Mouse (Mus musculus): ENCODE measurements around the gene Ngef. TPM values are rescaled to one million over a fixed set of nuclear protein-coding genes. Genes with fewer than 3 reads are reported as not detected.
A peak's percentile ranks its signal among the peaks of the same experiment; 100 is the strongest.
"Not testable (repeated sequence)": the region's sequence is repeated elsewhere in the genome, so short reads cannot be mapped to it uniquely, and the experiment has no call there.

The Ngef gene
- polyA plus RNA-seq, 1 experiment from 2014 or later = 7.4 TPM

DNA sequence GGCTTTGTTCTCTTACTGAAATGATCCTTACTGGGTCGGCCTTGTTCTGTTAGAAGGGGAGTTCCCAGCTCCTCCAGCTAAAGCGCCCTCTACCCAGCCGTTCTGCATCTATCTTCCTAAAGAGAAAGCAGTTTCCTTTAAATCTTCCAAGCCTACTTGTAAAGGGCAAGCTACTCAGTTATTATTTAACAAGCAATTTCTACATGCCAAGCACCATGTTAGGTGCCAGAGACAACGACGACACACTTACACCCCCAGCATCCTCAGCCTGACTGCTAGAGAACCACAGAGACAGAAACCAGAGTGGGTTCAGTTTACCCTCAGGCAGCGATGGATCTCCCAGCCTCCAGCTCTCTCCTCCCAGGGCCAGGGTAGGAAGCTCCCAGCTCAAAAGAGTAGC is 65.8 kb downstream of the Ngef start:
- Histone ChIP-seq H3K36me3 (no peaks in the 10 kb centered on the region), H3K4me3 (no peak overlapping the region), H3K9me3 (replicated peaks) (no peaks in the 10 kb centered on the region), H3K27ac (replicated peaks) (no peak overlapping the region), H3K27me3 (ENCODE audit: low read depth, poor library complexity, severe bottlenecking) (peaks cover 56% of the 10 kb centered on the region), H3K4me1 (peaks cover 34% of the 10 kb centered on the region)
- DNase-seq (ENCODE audit: low spot score) = no peak
- WGBS = 66% methylated on average over 6 of the region's 6 CpGs

- no peaks in the 10 kb centered on the region for H3K9me3 ChIP-seq (replicated peaks)
- no peak overlapping the region for H3K27ac ChIP-seq (replicated peaks)
- H3K27me3 ChIP-seq (ENCODE audit: low read depth, poor library complexity, severe bottlenecking) = peaks cover 37% of the 10 kb centered on the region
- H3K4me1 ChIP-seq = peaks cover 29% of the 10 kb centered on the region
- DNase-seq (ENCODE audit: low spot score) = no peak
- H3K4me3 ChIP-seq = no peak overlapping the region
- H3K36me3 ChIP-seq = no peaks in the 10 kb centered on the region
- WGBS = 93% methylated on average over 4 of the region's 4 CpGs
Observed at GRCm38 (mm10) chr1:87505524-87505923, 68.1 kb downstream of the Ngef start.

DNA sequence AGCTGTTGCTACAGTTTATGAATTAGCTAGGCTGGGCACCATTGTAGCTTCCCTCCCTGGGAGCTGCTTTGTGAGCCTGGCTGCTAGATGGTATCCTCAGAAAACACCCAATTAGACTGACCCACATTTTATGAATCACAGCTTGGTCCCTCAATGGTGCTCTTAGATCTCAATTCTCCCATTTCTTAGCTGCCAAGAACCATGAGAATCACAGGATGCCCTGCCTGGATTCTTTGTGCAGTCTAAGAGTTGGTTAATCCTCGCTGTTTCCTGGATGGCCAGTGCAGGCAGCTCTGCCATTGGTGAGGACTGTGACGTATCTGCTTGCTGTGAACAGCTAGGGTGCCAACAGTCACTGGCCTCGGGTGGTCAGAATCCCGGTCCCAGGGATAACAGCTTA is 80.1 kb downstream of the Ngef start:
- peaks cover 4% of the 10 kb centered on the region; the same call in 1 of the 2 replicates for H3K4me1 ChIP-seq

DNA sequence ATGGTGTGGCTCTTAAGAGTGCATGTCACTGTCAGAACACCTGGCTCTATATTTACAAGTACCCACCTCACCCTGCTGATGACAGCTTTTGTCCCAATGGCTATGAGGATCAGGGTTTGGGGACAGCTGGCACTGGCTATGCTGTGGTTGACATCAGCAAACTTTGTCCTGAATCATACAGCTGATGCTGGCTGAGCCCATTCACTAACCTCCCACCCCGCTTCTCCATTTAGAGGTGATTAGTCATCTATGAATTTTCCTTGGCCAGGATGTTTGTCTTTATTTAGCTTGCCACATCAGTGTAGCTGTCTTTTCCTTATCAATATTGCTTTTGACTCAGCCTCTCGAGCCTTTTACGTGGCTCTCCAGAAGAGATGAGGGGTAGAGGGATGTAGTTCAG is 81.4 kb downstream of the Ngef start:
- H3K4me1 ChIP-seq = peaks cover 4% of the 10 kb centered on the region; the same call in 1 of the 2 replicates
- no peak overlapping the region for H3K27ac ChIP-seq (replicated peaks)
- 90% methylated on average over 3 of the region's 3 CpGs for WGBS
- H3K36me3 ChIP-seq = no peaks in the 10 kb centered on the region
- H3K27me3 ChIP-seq (ENCODE audit: low read depth, poor library complexity, severe bottlenecking) = no peaks in the 10 kb centered on the region
- no peak overlapping the region for H3K4me3 ChIP-seq
- no peaks in the 10 kb centered on the region for H3K9me3 ChIP-seq (replicated peaks)
- DNase-seq (ENCODE audit: low spot score) = no peak

More for the DNA sequence above, 80.1 kb downstream of the Ngef start:
- no peak for DNase-seq (ENCODE audit: low spot score)
- Histone ChIP-seq H3K27me3 (ENCODE audit: low read depth, poor library complexity, severe bottlenecking) (no peaks in the 10 kb centered on the region), H3K9me3 (replicated peaks) (no peaks in the 10 kb centered on the region), H3K4me3 (no peak overlapping the region), H3K36me3 (no peaks in the 10 kb centered on the region), H3K27ac (replicated peaks) (no peak overlapping the region)
- 79% methylated on average over 4 of the region's 4 CpGs for WGBS

DNA sequence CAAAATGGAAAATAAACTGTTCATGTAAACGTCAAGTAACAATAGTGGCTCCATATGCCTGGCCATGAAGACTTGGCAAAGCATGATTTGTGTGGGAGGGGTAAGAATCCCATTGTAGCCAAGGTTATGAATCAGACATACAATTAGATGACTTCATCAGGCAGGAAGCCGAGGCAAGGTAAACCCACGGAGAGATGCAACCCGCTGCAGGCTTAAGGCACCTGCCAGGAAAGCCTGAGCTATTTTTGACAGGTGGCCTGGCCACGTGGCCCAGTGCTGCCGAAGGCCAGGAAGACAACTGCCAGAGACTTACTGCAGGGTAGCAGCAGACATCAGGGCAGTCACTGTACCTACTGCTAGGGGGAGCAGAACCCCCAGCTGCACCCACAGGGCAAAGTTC is 87.3 kb downstream of the Ngef start:
- 87% methylated on average over 6 of the region's 6 CpGs for WGBS

DNA sequence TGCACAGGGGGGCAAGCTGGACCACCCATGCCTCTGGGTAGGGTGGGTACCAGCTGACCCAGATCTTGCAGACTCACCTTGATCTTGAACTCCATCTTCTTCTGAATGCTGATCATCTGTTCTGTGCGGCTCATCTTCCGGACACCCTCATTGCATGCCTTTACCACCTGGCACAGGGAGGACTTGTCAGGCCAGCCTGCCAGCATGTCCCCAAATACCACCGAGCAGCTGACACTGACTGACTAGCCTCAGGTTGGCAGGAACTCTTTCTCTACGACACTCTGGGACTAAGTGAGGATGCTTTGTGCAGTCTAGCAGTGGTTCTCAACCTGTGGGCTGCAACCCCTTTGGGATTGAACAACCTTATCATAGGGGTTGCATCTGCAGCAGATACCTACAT is 91.1 kb downstream of the Ngef start:
- no peaks in the 10 kb centered on the region for H3K9me3 ChIP-seq (replicated peaks)
- no peak overlapping the region for H3K27ac ChIP-seq (replicated peaks)
- H3K36me3 ChIP-seq = no peaks in the 10 kb centered on the region
- H3K4me1 ChIP-seq = 0 out of 2 replicates have a peak, but pooled peaks cover 3% of the 10 kb centered on the region
- no peak for DNase-seq (ENCODE audit: low spot score)
- peaks cover 2% of the 10 kb centered on the region; the same call in 1 of the 2 replicates for H3K27me3 ChIP-seq (ENCODE audit: low read depth, poor library complexity, severe bottlenecking)
- 89% methylated on average over 4 of the region's 4 CpGs for WGBS
- H3K4me3 ChIP-seq = no peak overlapping the region

More for the DNA sequence above, 87.3 kb downstream of the Ngef start:
- no peak for DNase-seq (ENCODE audit: low spot score)
- H3K27ac ChIP-seq (replicated peaks) = no peak overlapping the region
- H3K9me3 ChIP-seq (replicated peaks) = no peaks in the 10 kb centered on the region
- no peaks in the 10 kb centered on the region for H3K4me1 ChIP-seq
- H3K36me3 ChIP-seq = no peaks in the 10 kb centered on the region
- no peaks in the 10 kb centered on the region for H3K27me3 ChIP-seq (ENCODE audit: low read depth, poor library complexity, severe bottlenecking)
- H3K4me3 ChIP-seq = no peak overlapping the region

GRCm38 (mm10) chr1:87475076-87475895 is 98.4 kb downstream of the Ngef start:
- Histone ChIP-seq H3K36me3 (no peaks in the 10 kb centered on the region), H3K27me3 (ENCODE audit: low read depth, poor library complexity, severe bottlenecking) (peaks cover 41% of the 10 kb centered on the region), H3K4me1 (peaks cover 14% of the 10 kb centered on the region), H3K27ac (replicated peaks) (peak overlapping the region; percentile 81), H3K9me3 (replicated peaks) (no peaks in the 10 kb centered on the region), H3K4me3 (peak overlapping the region; percentile 59)
- 4% methylated on average over 38 of the region's 42 CpGs for WGBS
- DNase-seq (ENCODE audit: low spot score) = peak; percentile 39

GRCm38 (mm10) chr1:87472576-87472975 is 101.1 kb downstream of the Ngef start:
- H3K9me3 ChIP-seq (replicated peaks) = no peaks in the 10 kb centered on the region
- WGBS = 88% methylated on average over 7 of the region's 7 CpGs

GRCm38 (mm10) chr1:87471914-87472313 is 101.8 kb downstream of the Ngef start:
- Histone ChIP-seq H3K9me3 (replicated peaks) (no peaks in the 10 kb centered on the region), H3K27ac (replicated peaks) (no peak overlapping the region), H3K27me3 (ENCODE audit: low read depth, poor library complexity, severe bottlenecking) (peaks cover 32% of the 10 kb centered on the region), H3K4me3 (no peak overlapping the region), H3K4me1 (peaks cover 11% of the 10 kb centered on the region), H3K36me3 (no peaks in the 10 kb centered on the region)
- WGBS = 90% methylated on average over 7 of the region's 7 CpGs
- DNase-seq (ENCODE audit: low spot score) = no peak

More at GRCm38 (mm10) chr1:87472576-87472975, 101.1 kb downstream of the Ngef start:
- no peak for DNase-seq (ENCODE audit: low spot score)
- H3K27ac ChIP-seq (replicated peaks) = no peak overlapping the region
- H3K4me3 ChIP-seq = no peak overlapping the region
- peaks cover 11% of the 10 kb centered on the region for H3K4me1 ChIP-seq
- no peaks in the 10 kb centered on the region for H3K36me3 ChIP-seq
- peaks cover 39% of the 10 kb centered on the region for H3K27me3 ChIP-seq (ENCODE audit: low read depth, poor library complexity, severe bottlenecking)

GRCm38 (mm10) chr1:87469971-87470370 is 103.7 kb downstream of the Ngef start, which contains the start of gene Snorc:
Gene Snorc (plus strand): TSS chr1:87470271.
- not testable (repeated sequence) for H3K27ac ChIP-seq (replicated peaks); DNase-seq (ENCODE audit: low spot score); H3K9me3 ChIP-seq (replicated peaks); H3K4me1 ChIP-seq; H3K4me3 ChIP-seq; H3K36me3 ChIP-seq
- 43% methylated on average over 9 of the region's 10 CpGs for WGBS
- peaks cover 13% of the 10 kb centered on the region for H3K27me3 ChIP-seq (ENCODE audit: low read depth, poor library complexity, severe bottlenecking)

DNA sequence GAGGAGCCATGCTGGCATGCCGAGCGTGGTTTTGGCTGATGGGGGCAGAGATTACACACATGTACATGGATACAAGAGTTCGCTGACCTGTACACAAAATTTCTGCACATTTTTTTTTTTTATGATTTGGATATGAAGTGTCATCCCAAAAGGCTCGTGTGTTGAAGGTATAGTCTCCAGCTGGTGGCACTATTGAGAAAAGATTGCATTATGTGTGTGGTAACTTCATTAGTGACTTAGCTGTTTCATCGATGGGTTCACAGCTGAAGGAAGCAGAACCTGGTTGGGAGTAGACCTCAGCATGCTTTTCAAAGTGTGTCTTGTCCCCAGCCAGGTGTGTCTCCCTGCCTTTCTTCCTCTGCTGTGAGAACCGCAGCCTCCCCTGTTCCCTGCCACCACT is 105.3 kb downstream of the Ngef start:
- DNase-seq (ENCODE audit: low spot score) = no peak
- H3K27me3 ChIP-seq (ENCODE audit: low read depth, poor library complexity, severe bottlenecking) = no peaks in the 10 kb centered on the region
- H3K4me3 ChIP-seq = no peak overlapping the region
- WGBS = 80% methylated on average over 6 of the region's 6 CpGs
- H3K27ac ChIP-seq (replicated peaks) = no peak overlapping the region
- no peaks in the 10 kb centered on the region for H3K9me3 ChIP-seq (replicated peaks)
- no peaks in the 10 kb centered on the region for H3K36me3 ChIP-seq
- no peaks in the 10 kb centered on the region for H3K4me1 ChIP-seq

DNA sequence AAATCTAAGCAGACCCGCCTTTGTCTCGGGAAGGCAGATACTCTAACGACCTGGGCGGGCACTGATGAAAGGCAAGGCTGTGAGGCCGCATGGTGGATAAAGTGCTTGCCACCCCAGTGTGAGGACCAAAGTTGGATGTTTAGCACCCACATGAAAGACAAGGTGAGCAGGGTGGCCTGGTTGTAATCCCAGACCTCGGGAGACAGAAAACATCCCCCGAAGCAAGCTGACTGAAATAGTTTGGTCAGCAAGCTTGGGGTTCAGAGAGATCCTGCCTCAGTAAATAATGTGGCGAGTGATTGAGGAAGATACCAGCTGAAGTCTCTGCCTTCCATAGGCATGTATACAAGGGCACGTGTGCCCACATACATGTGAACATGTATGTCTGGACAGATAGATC is 106.2 kb downstream of the Ngef start:
- no peaks in the 10 kb centered on the region for H3K4me1 ChIP-seq
- no peak for DNase-seq (ENCODE audit: low spot score)
- WGBS = 88% methylated on average over 9 of the region's 9 CpGs

GRCm38 (mm10) chr1:87459856-87460255 is 113.8 kb downstream of the Ngef start:
- H3K9me3 ChIP-seq (replicated peaks); H3K4me3 ChIP-seq; H3K27me3 ChIP-seq (ENCODE audit: low read depth, poor library complexity, severe bottlenecking); H3K4me1 ChIP-seq; DNase-seq (ENCODE audit: low spot score); H3K27ac ChIP-seq (replicated peaks); H3K36me3 ChIP-seq: not testable (repeated sequence)
- 97% methylated on average over 7 of the region's 7 CpGs for WGBS

More for the DNA sequence above, 106.2 kb downstream of the Ngef start:
- Histone ChIP-seq H3K4me3 (no peak overlapping the region), H3K9me3 (replicated peaks) (no peaks in the 10 kb centered on the region), H3K27me3 (ENCODE audit: low read depth, poor library complexity, severe bottlenecking) (no peaks in the 10 kb centered on the region), H3K36me3 (no peaks in the 10 kb centered on the region), H3K27ac (replicated peaks) (no peak overlapping the region)
